Mouse (Mus musculus) left cerebral cortex, postnatal 4 days (tissue): ENCODE results near the gene Sbds. TPM values are rescaled to one million over a fixed set of nuclear protein-coding genes. Genes with fewer than 3 reads are reported as not detected.

Experiments used
- DNase-seq: peaks from one replicate; pipeline ENCODE4 v3.0.0-alpha.2; 2022
- intact Hi-C: fragments of 180-260 bp; cut with DNase I; formaldehyde crosslinking; loops from one replicate; pipeline ENCODE4 v1.15.1; 2025
- total RNA-seq, 2 experiments: library from RNA; stranded (reverse); gene quantifications; 2 replicates each; pipeline ENCODE4 v1.2.3; 2021

The Sbds gene
- total RNA-seq, 2 experiments from 2014 or later: 37.4 to 38.3 TPM

DNA sequence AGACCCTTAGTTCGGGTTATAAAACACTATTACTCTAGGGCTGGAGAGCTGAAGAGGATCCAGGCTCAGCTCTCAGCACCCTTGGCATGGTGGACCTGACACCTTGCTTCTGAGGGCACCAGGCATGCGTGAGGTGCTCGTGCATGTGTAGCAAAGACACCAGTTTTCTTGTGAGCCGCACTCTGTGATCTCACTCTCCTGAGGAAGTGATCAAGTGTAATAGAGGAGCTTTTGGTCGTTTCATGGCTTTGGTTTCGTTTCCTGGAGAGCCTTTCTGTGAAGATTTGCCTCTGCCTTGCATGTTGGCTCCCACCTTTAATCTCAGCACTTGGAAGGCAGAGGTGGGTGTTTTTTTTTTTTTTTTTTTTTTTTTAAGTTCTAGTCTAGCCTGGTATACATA is 50.8 kb downstream of the Sbds start:
- DNase-seq: no peak
- intact Hi-C loops: no loop called here

DNA sequence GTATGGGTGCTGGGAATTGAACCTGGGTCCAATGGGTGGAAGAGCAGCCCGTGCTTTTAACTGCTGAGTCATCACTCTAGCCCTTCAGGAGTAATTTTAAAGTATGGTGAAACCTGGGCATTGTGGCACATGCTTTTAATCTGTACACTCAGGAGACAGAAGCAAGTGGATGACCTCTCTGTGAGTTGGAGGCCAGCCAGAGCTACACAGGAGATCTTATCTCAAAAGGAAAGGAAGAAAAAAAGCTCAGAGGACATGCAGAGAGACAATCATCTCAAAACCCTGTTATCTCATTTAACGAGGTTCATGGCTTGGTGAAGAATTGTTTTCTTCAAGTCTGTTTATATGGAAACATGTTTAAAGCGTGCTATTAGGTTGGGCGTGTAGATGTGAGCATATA is 51.4 kb downstream of the Sbds start:
- DNase-seq: no peak
- intact Hi-C loops: no loop called here

- DNase-seq: no peak
- intact Hi-C loops: no loop called here
These were observed 54.9 kb downstream of the Sbds start for GRCm38 (mm10) chr5:130200233-130201029.

DNA sequence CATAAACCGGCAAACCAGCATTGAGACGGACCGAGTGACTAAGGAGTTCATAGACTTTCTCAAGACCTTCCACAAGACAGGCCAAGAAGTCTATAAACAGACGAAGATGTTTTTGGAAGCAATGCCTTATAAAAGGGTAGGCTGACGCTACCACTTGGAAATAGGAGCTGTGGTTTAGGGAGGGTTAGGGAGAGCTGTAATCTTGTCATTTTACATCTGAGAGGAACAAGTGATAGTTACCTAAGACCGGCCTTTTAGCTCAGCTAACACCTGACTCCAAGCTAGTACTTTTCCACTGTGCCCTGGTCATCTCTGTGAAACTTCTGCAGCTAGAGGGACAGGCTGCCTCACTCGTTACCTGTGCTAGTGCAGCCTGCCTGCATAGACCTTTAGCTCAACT is 57.3 kb downstream of the Sbds start:
- no peak for DNase-seq
- intact Hi-C loops: no loop called here

GRCm38 (mm10) chr5:130197454-130197853 is 57.9 kb downstream of the Sbds start:
- DNase-seq: no peak
- intact Hi-C loops: no loop called here

GRCm38 (mm10) chr5:130196307-130196706 is 59.0 kb downstream of the Sbds start:
- no peak for DNase-seq
- intact Hi-C loops: no loop called here

Other genes with a start within 250 kb of the Sbds start
- gene Asl, start 226.3 kb downstream of the Sbds start, total RNA-seq: 10 to 100 TPM; 31.0 to 34.9 TPM
- 10 to 100 TPM; 44.4 to 49.5 TPM for gene Crcp, start 226.2 kb downstream of the Sbds start, total RNA-seq
- 10 to 100 TPM; 33.8 to 38.2 TPM for gene Tpst1, start 182.2 kb downstream of the Sbds start, total RNA-seq
- 10 to 100 TPM; 17.3 to 19.7 TPM for gene Kctd7, start 110.7 kb downstream of the Sbds start, total RNA-seq
- gene Rabgef1, start 83.7 kb downstream of the Sbds start, total RNA-seq: 10 to 100 TPM; 37.9 to 39.8 TPM
- gene Tmem248, start 38.4 kb downstream of the Sbds start, total RNA-seq: 10 to 100 TPM; 29.4 to 33.6 TPM
- 10 to 100 TPM; 17.9 to 19.4 TPM for gene Tyw1, start 89 bp upstream of the Sbds start, total RNA-seq
- 100 to 1,000 TPM; 150 to 161 TPM for gene Caln1, start 113.9 kb upstream of the Sbds start, total RNA-seq
- not detected for gene A330070K13Rik, start 129.1 kb upstream of the Sbds start, total RNA-seq